Mouse (Mus musculus) gastrocnemius, adult 2 months (tissue): ENCODE data around the gene Tll2. TPM values are rescaled to one million over a fixed set of nuclear protein-coding genes. Genes with fewer than 3 reads are reported as not detected.
A peak's percentile ranks its signal among the peaks of the same experiment; 100 is the strongest.

Experiments
- DNase-seq: peaks from one replicate; pipeline ENCODE4 v3.0.0; 2022
- H3K27ac ChIP-seq: fragments of 200-600 bp; 2 replicates; pipeline ENCODE4 v1.8.1; 2022; ENCODE audit warnings: mild to moderate bottlenecking
- H3K4me3 ChIP-seq: fragments of 200-600 bp; 2 replicates; pipeline ENCODE4 v1.8.1; 2022; ENCODE audit warnings: mild to moderate bottlenecking, moderate library complexity
- CTCF ChIP-seq: fragments of 200-600 bp; IDR thresholded peaks from 2 replicates; pipeline ENCODE4 v1.8.1; 2022; ENCODE audit warnings: antibody characterized with exemption, mild to moderate bottlenecking, moderate library complexity
- intact Hi-C: fragments of 180-260 bp; cut with DNase I; formaldehyde crosslinking; loops from one replicate; pipeline ENCODE4 v1.15.1; 2025
- total RNA-seq, 2 experiments: library from RNA; stranded (reverse); gene quantifications; 2 replicates each; pipeline ENCODE4 v1.2.3; 2021

Tll2 gene
- total RNA-seq, 2 experiments from 2014 or later: 0.10 to 0.11 TPM

GRCm38 (mm10) chr19:41151321-41152015 is 55.2 kb downstream of the Tll2 start:
- intact Hi-C loops: no loop called here
- no peak overlapping the region for H3K4me3 ChIP-seq
- H3K27ac ChIP-seq: peak overlapping the region; percentile 50; the same call in 1 of the 2 replicates
- DNase-seq: peak; percentile 23
- TF ChIP-seq CTCF: no peak

- no peak for TF ChIP-seq CTCF
- Histone ChIP-seq H3K27ac (no peak overlapping the region), H3K4me3 (no peak overlapping the region)
- no peak for DNase-seq
- intact Hi-C loops: no loop called here
Observed at GRCm38 (mm10) chr19:41140961-41141360, 65.7 kb downstream of the Tll2 start.

GRCm38 (mm10) chr19:41139629-41140028 is 67.0 kb downstream of the Tll2 start:
- no peak for TF ChIP-seq CTCF
- Histone ChIP-seq H3K27ac (no peak overlapping the region), H3K4me3 (no peak overlapping the region)
- no peak for DNase-seq
- intact Hi-C loops: no loop called here

- Histone ChIP-seq H3K27ac (no peak overlapping the region), H3K4me3 (no peak overlapping the region)
- intact Hi-C loops: no loop called here
- no peak for DNase-seq
- no peak for TF ChIP-seq CTCF
Observed at GRCm38 (mm10) chr19:41123009-41123408, 83.6 kb downstream of the Tll2 start.

- intact Hi-C loops: no loop called here
- no peak for DNase-seq
- no peak overlapping the region for H3K27ac ChIP-seq
- TF ChIP-seq CTCF: no peak
- no peak overlapping the region for H3K4me3 ChIP-seq
Observed at GRCm38 (mm10) chr19:41119924-41120323, 86.7 kb downstream of the Tll2 start.

GRCm38 (mm10) chr19:41118346-41118745 is 88.3 kb downstream of the Tll2 start:
- H3K27ac ChIP-seq: no peak overlapping the region
- no peak overlapping the region for H3K4me3 ChIP-seq
- intact Hi-C loops: no loop called here
- no peak for TF ChIP-seq CTCF
- no peak for DNase-seq

GRCm38 (mm10) chr19:41117334-41117733 is 89.3 kb downstream of the Tll2 start:
- Histone ChIP-seq H3K4me3 (no peak overlapping the region), H3K27ac (no peak overlapping the region)
- no peak for DNase-seq
- intact Hi-C loops: no loop called here
- no peak for TF ChIP-seq CTCF

GRCm38 (mm10) chr19:41114611-41115010 is 92.0 kb downstream of the Tll2 start:
- Histone ChIP-seq H3K27ac (no peak overlapping the region), H3K4me3 (no peak overlapping the region)
- TF ChIP-seq CTCF: no peak
- intact Hi-C loops: no loop called here
- DNase-seq: no peak

GRCm38 (mm10) chr19:41113911-41114531 is 92.6 kb downstream of the Tll2 start:
- no peak for DNase-seq
- H3K27ac ChIP-seq: no peak overlapping the region
- H3K4me3 ChIP-seq: no peak overlapping the region
- intact Hi-C loops: no loop called here
- TF ChIP-seq CTCF: no peak

- DNase-seq: no peak
- Histone ChIP-seq H3K27ac (no peak overlapping the region), H3K4me3 (no peak overlapping the region)
- TF ChIP-seq CTCF: no peak
- intact Hi-C loops: no loop called here
Observed at GRCm38 (mm10) chr19:41112609-41113008, 94.0 kb downstream of the Tll2 start.

- intact Hi-C loops: loop anchor here (5.0 kb wide), 1 partner anchor 132 kb away; no protein-coding TSS in a partner anchor
- DNase-seq: no peak
- Histone ChIP-seq H3K4me3 (no peak overlapping the region), H3K27ac (no peak overlapping the region)
- no peak for TF ChIP-seq CTCF
Observed at GRCm38 (mm10) chr19:41109991-41110390, 96.6 kb downstream of the Tll2 start.

GRCm38 (mm10) chr19:41109496-41109895 is 97.1 kb downstream of the Tll2 start:
- Histone ChIP-seq H3K4me3 (no peak overlapping the region), H3K27ac (no peak overlapping the region)
- DNase-seq: peak; percentile 26
- TF ChIP-seq CTCF: no peak
- intact Hi-C loops: loop anchor here (5.0 kb wide), 1 partner anchor 133 kb away; no protein-coding TSS in a partner anchor

- TF ChIP-seq CTCF: no peak
- peak; percentile 44 for DNase-seq
- intact Hi-C loops: loop anchor here (5.0 kb wide), 1 partner anchor 134 kb away; no protein-coding TSS in a partner anchor
- H3K4me3 ChIP-seq: no peak overlapping the region
- H3K27ac ChIP-seq: no peak overlapping the region
Observed at GRCm38 (mm10) chr19:41108666-41109065, 98.0 kb downstream of the Tll2 start.

- no peak overlapping the region for H3K27ac ChIP-seq
- TF ChIP-seq CTCF: no peak
- intact Hi-C loops: loop anchor here (5.0 kb wide), 1 partner anchor 135 kb away; no protein-coding TSS in a partner anchor
- DNase-seq: no peak
- no peak overlapping the region for H3K4me3 ChIP-seq
Observed at GRCm38 (mm10) chr19:41107530-41107929, 99.1 kb downstream of the Tll2 start.
